Mouse (Mus musculus) brain, embryonic 14.5 days (tissue): Measurements from ENCODE around the gene Sipa1l1.

ENCODE experiments used
- CTCF ChIP-seq: fragments of 200-500 bp; IDR thresholded peaks from 2 replicates; pipeline ENCODE4 v1.5.1; 2012; ENCODE audit warnings: inconsistent platforms, mild to moderate bottlenecking, moderate library complexity, borderline replicate concordance; ENCODE audit not compliant: insufficient read depth, insufficient read length; ENCODE audit errors: extremely low read depth
- POLR2A ChIP-seq: fragments of 200-500 bp; IDR thresholded peaks from 2 replicates; pipeline ENCODE4 v1.6.1; 2012; ENCODE audit warnings: mild to moderate bottlenecking, inconsistent platforms, borderline replicate concordance; ENCODE audit not compliant: poor library complexity, insufficient read depth, insufficient read length, severe bottlenecking; ENCODE audit errors: extremely low read depth

GRCm38 (mm10) chr12:82276591-82276990 lies 107.5 kb downstream of the Sipa1l1 start:
- TF ChIP-seq CTCF (no peak), POLR2A (no peak)
